Mouse (Mus musculus): ENCODE measurements around the gene Adgrl1. TPM values are rescaled to one million over a fixed set of nuclear protein-coding genes. Genes with fewer than 3 reads are reported as not detected.

Gene Adgrl1
- polyA plus RNA-seq, 1 experiment, result 95.4 TPM

GRCm38 (mm10) chr8:83876080-83876837 is 23.6 kb upstream of the Adgrl1 start:
- H3K4me3 ChIP-seq (ENCODE audit: insufficient read depth, low read length), result peak overlapping the region; percentile 46
- TF ChIP-seq POLR2A (IDR thresholded peaks at IDR 0.05; ENCODE audit: low read depth, low read length) (no peak), CTCF (IDR thresholded peaks at IDR 0.05; ENCODE audit: borderline replicate concordance, insufficient read depth, low read length) (no peak)
- H3K4me1 ChIP-seq (ENCODE audit: control insufficient read depth, insufficient read depth, low read length), result 0 out of 2 replicates have a peak, but pooled peaks cover 3% of the 10 kb centered on the region
- H3K27ac ChIP-seq (ENCODE audit: insufficient read depth, low read length), result peak overlapping the region; percentile 37

- H3K4me1 ChIP-seq (ENCODE audit: control insufficient read depth, insufficient read depth, low read length), result 0 out of 2 replicates have a peak, but pooled peaks cover 3% of the 10 kb centered on the region
- TF ChIP-seq CTCF (IDR thresholded peaks at IDR 0.05; ENCODE audit: borderline replicate concordance, insufficient read depth, low read length), result peak; percentile 51; the same call in 1 of the 2 replicates
- no peak for TF ChIP-seq POLR2A (IDR thresholded peaks at IDR 0.05; ENCODE audit: low read depth, low read length)
- no peak overlapping the region for H3K4me3 ChIP-seq (ENCODE audit: insufficient read depth, low read length)
- no peak overlapping the region for H3K27ac ChIP-seq (ENCODE audit: insufficient read depth, low read length)
These were observed 23.1 kb upstream of the Adgrl1 start for GRCm38 (mm10) chr8:83876838-83877223.

- no peak for TF ChIP-seq CTCF (IDR thresholded peaks at IDR 0.05; ENCODE audit: borderline replicate concordance, insufficient read depth, low read length)
- no peak for TF ChIP-seq POLR2A (IDR thresholded peaks at IDR 0.05; ENCODE audit: low read depth, low read length)
- H3K4me1 ChIP-seq (ENCODE audit: control insufficient read depth, insufficient read depth, low read length), result no peaks in the 10 kb centered on the region
- H3K27ac ChIP-seq (ENCODE audit: insufficient read depth, low read length), result no peak overlapping the region
- no peak overlapping the region for H3K4me3 ChIP-seq (ENCODE audit: insufficient read depth, low read length)
These were observed 11.5 kb upstream of the Adgrl1 start for GRCm38 (mm10) chr8:83888409-83888808.

GRCm38 (mm10) chr8:83892061-83892460 is 7.8 kb upstream of the Adgrl1 start:
- Histone ChIP-seq H3K27ac (ENCODE audit: insufficient read depth, low read length) (no peak overlapping the region), H3K4me3 (ENCODE audit: insufficient read depth, low read length) (no peak overlapping the region), H3K4me1 (ENCODE audit: control insufficient read depth, insufficient read depth, low read length) (no peaks in the 10 kb centered on the region)
- no peak for TF ChIP-seq CTCF (IDR thresholded peaks at IDR 0.05; ENCODE audit: borderline replicate concordance, insufficient read depth, low read length)
- TF ChIP-seq POLR2A (IDR thresholded peaks at IDR 0.05; ENCODE audit: low read depth, low read length), result no peak

DNA sequence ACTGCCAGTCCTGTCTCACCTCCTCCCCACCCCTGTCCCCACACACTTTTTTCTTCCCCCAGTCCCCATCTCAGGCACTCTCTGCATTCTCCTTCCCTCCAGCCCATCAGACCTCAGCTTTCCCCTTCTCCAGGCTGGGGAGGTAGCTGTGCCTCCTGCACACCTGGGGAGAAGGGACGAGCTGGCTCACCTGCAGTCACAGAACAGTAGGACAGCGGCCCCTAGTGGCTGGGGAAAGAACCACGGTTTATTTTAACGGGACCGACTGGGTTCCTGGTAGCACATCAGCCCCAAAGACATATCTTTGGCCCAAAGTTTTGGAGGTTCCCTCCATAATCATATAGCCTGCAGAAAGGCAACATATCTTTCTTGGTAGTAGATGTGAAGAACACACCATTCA is 6.0 kb upstream of the Adgrl1 start:
- Histone ChIP-seq H3K27ac (ENCODE audit: insufficient read depth, low read length) (no peak overlapping the region), H3K4me3 (ENCODE audit: insufficient read depth, low read length) (no peak overlapping the region)
- TF ChIP-seq POLR2A (IDR thresholded peaks at IDR 0.05; ENCODE audit: low read depth, low read length) (no peak), CTCF (IDR thresholded peaks at IDR 0.05; ENCODE audit: borderline replicate concordance, insufficient read depth, low read length) (peak; percentile 83)

GRCm38 (mm10) chr8:83895894-83896293 is 4.0 kb upstream of the Adgrl1 start:
- H3K4me1 ChIP-seq (ENCODE audit: control insufficient read depth, insufficient read depth, low read length), result no peaks in the 10 kb centered on the region
- no peak overlapping the region for H3K4me3 ChIP-seq (ENCODE audit: insufficient read depth, low read length)
- TF ChIP-seq POLR2A (IDR thresholded peaks at IDR 0.05; ENCODE audit: low read depth, low read length), result no peak
- peak; percentile 64; the same call in 1 of the 2 replicates for TF ChIP-seq CTCF (IDR thresholded peaks at IDR 0.05; ENCODE audit: borderline replicate concordance, insufficient read depth, low read length)
- no peak overlapping the region for H3K27ac ChIP-seq (ENCODE audit: insufficient read depth, low read length)

More for the DNA sequence above, 6.0 kb upstream of the Adgrl1 start:
- no peaks in the 10 kb centered on the region for H3K4me1 ChIP-seq (ENCODE audit: control insufficient read depth, insufficient read depth, low read length)

- H3K27ac ChIP-seq (ENCODE audit: insufficient read depth, low read length), result no peak overlapping the region
- H3K4me3 ChIP-seq (ENCODE audit: insufficient read depth, low read length), result no peak overlapping the region
- TF ChIP-seq POLR2A (IDR thresholded peaks at IDR 0.05; ENCODE audit: low read depth, low read length) (no peak), CTCF (IDR thresholded peaks at IDR 0.05; ENCODE audit: borderline replicate concordance, insufficient read depth, low read length) (no peak)
- H3K4me1 ChIP-seq (ENCODE audit: control insufficient read depth, insufficient read depth, low read length), result no peaks in the 10 kb centered on the region; the same call in 1 of the 2 replicates
These were observed 3.4 kb upstream of the Adgrl1 start for GRCm38 (mm10) chr8:83896461-83896860.

DNA sequence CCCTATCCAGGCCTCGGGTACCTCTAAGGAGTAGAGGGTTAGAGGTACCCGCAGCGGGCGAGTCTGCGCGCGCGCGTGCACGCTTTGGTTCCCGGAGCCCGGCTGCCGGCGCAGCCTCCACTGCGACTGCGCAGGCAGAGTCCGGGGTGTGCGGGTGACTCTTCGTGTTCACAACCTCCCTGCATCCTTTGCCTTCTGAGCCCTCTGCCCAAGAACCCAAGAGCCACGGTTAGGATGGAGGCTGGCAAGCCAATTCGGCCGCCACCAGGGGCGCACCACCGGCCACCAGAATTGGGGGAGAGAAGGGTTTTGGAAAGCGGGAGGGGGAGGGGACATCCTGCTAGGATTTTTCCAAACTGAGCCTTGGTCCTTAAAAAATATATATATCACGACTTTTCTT is 2.7 kb upstream of the Adgrl1 start:
- TF ChIP-seq POLR2A (IDR thresholded peaks at IDR 0.05; ENCODE audit: low read depth, low read length), result no peak
- TF ChIP-seq CTCF (IDR thresholded peaks at IDR 0.05; ENCODE audit: borderline replicate concordance, insufficient read depth, low read length), result peak; percentile 31; the same call in 1 of the 2 replicates
- Histone ChIP-seq H3K27ac (ENCODE audit: insufficient read depth, low read length) (no peak overlapping the region), H3K4me3 (ENCODE audit: insufficient read depth, low read length) (no peak overlapping the region)

DNA sequence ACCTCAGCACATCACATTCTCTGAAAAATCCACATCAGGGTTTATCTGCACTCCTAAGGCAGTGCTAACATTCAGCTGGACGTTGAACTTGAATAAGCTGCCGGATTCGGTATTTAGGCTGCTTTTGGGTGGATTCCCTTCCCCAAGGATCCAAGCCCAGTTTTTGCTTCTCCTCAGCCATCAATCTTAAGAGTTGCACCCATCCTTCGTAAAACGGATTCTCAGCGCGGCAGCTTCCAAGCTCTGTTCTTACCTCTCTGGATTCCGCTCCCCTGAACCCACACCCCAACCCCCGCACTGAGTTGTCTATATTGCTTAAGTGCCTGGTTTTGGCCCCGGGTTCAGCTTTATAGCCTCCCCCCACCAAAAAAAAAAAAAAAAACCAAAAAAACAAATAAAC is 1.4 kb upstream of the Adgrl1 start:
- TF ChIP-seq POLR2A (IDR thresholded peaks at IDR 0.05; ENCODE audit: low read depth, low read length), result peak; percentile 32; the same call in 1 of the 2 replicates
- TF ChIP-seq CTCF (IDR thresholded peaks at IDR 0.05; ENCODE audit: borderline replicate concordance, insufficient read depth, low read length), result no peak
- Histone ChIP-seq H3K4me3 (ENCODE audit: insufficient read depth, low read length) (0 out of 2 replicates have a peak overlapping the region, but pooled peaks have one; percentile 26), H3K27ac (ENCODE audit: insufficient read depth, low read length) (0 out of 2 replicates have a peak overlapping the region, but pooled peaks have one; percentile 23), H3K4me1 (ENCODE audit: control insufficient read depth, insufficient read depth, low read length) (peaks cover 6% of the 10 kb centered on the region)

More for the DNA sequence above, 2.7 kb upstream of the Adgrl1 start:
- H3K4me1 ChIP-seq (ENCODE audit: control insufficient read depth, insufficient read depth, low read length), result peaks cover 3% of the 10 kb centered on the region; the same call in 1 of the 2 replicates

- Histone ChIP-seq H3K27ac (ENCODE audit: insufficient read depth, low read length) (0 out of 2 replicates have a peak overlapping the region, but pooled peaks have one; percentile 23), H3K4me3 (ENCODE audit: insufficient read depth, low read length) (peak overlapping the region; percentile 26), H3K4me1 (ENCODE audit: control insufficient read depth, insufficient read depth, low read length) (peaks cover 6% of the 10 kb centered on the region)
- TF ChIP-seq CTCF (IDR thresholded peaks at IDR 0.05; ENCODE audit: borderline replicate concordance, insufficient read depth, low read length) (no peak), POLR2A (IDR thresholded peaks at IDR 0.05; ENCODE audit: low read depth, low read length) (peak; percentile 22; the same call in 1 of the 2 replicates)
These were observed 931 bp upstream of the Adgrl1 start for GRCm38 (mm10) chr8:83898985-83899362.
